Mouse (Mus musculus) urinary bladder, postnatal 14 days (tissue): ENCODE results near the gene Coro1a.
A peak's percentile ranks its signal among the peaks of the same experiment; 100 is the strongest.
"Not testable (repeated sequence)": the region's sequence is repeated elsewhere in the genome, so short reads cannot be mapped to it uniquely, and the experiment has no call there.

Experiments used
- DNase-seq: peaks from one replicate; pipeline ENCODE4 v3.0.0; 2021; ENCODE audit warnings: low spot score

Gene Coro1a

DNA sequence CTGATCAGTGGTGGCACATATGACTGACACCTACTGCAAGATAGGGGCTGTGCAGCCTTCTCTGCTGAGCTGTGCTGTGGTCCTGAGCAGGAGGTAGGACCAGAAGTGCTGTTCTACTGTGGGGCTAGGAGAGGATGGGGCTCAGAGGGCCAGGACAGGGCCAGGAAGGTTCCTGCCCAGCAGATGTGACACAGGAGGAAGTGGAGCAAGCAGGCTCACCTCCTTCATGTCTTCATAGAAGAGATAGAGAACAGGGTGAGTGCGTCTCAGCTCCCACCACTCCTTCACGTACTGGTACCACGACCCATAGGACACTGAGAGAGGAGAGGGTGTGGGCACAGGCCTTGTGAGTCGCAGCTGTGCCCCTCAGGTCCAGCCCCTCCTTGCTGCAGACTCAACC lies 19.4 kb downstream of the Coro1a start:
- not testable (repeated sequence) for DNase-seq

GRCm38 (mm10) chr7:126681221-126681620 lies 26.4 kb downstream of the Coro1a start:
- DNase-seq: no peak

- DNase-seq: no peak
These were observed 27.9 kb downstream of the Coro1a start for GRCm38 (mm10) chr7:126679683-126680082.

DNA sequence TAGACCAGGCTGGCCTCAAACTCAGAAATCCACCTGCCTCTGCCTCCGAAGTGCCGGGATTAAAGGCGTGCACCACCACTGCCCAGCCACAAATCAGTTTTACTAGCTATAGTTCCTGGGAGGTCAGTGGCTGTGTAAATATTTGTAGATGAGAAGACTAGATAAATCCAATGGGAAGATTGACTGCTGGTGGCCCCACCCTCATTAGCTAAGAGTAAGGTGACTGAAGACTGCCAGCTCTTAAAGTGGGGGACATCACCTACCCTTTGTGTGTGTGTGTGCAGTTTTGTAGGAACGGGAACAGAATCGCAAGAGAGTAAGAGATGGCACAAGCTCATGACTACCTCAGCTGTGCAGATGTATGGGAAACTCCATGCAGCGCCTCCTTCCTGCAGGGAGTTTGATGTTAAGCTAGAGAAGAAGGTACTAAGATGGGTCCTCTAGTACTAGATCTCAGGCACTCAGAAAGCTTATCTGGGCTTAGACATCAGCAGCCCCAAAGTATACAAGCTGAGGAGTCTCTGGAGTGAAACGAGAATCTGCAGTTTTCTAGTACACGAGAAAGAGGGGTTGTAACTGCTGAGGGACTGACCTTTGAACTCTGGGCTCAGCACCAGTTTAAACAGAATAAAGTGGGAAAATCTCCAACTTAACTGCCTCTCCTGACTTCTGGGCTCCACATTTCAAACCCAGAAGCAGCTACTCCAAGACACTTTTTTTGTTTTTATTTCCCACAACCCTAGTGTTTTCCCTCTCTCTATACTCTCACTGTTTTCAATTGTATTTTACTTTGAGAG lies 28.8 kb downstream of the Coro1a start:
- DNase-seq: no peak

DNA sequence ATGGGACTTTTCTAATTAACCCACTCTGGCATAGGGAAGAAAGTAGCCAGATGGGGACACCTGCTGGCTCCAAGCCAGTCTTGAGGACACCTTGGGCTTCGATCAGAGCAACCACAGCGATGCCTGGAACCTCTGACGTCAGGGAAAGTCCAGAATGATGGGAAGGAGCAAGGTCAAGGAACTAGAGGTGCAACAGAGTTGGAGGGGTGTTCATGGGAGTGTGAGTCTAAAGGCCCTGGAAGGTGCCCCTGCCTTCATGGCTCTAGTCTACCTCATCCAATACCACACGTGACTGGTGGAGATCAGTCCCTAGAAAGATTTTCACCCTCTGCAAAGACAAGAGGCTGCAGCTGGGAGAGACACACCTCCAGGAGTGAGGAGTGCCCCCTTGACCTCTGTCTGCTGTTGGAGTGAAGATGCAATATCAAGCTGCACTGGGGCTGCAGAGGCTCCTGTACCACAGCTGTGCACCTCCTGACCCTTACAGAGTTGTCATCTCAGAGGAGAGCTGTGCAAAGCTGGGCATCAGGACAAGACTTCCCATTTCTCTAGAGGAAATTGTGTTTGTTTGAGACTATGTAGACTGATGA lies 30.9 kb downstream of the Coro1a start:
- DNase-seq: no peak

DNA sequence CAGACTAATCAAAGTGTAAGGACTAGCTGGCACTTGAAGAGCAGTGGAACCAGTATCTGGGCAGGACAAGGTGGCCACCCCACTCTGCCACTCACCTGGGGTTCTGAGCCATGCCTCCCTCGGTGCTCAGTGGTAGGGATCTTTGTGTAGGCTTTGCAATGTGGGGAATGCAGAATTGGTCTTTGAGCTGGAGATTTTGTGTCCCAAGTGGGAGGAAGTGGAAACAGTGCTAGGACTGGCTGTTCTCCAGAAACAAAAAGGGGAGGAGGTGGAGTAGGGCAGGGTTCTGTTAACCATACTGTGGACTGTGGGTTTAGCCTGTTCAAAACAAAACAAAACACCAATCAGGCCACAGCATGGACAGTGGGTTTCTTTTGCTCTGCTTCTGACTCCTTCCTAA lies 31.4 kb downstream of the Coro1a start, which contains the start of gene Sult1a1:
TSS of gene Sult1a1 (minus strand) at position 226 of the 400 bp plus-strand sequence.
- DNase-seq: peak; percentile 57

GRCm38 (mm10) chr7:126675104-126675503 lies 32.5 kb downstream of the Coro1a start:
- DNase-seq: no peak

- DNase-seq: no peak
These were observed 35.5 kb downstream of the Coro1a start for GRCm38 (mm10) chr7:126672111-126672510.

DNA sequence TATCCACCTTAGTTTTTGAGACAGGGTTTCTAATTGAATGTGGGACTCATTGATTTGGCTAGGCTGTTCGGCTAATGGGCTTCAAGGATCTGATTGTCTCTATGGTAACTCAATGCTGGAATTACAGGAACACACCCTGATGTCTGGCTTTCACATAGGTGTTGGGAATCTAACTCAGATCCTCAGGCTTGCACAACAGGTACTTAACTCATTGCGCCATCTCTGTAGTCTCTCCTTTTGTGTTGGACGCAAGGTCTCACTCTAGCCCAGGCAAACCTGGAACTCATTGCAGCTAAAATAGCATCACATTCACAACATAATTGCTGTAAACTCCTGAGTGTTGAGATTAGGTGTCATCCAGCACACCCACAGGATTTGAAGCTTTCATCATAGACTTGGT lies 37.4 kb downstream of the Coro1a start:
- no peak for DNase-seq

DNA sequence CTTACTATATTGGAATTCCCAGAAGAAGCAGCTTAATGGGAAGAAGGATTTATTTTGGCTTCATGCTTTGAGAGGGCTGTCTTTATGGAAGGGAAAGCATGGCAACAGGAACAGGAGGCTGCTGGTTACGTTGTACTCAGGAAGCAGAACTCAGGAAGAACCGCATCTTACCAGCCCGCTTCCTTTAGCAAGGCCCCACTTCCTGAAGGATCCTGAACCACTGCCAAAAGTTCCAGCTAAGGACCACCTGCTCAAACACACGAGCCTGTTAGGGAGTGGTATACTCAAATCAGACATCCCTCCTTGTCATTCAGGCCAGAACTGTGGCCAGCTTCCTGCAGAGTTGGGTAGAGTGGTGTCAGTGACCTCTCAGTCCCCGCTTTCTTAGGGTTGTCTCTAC lies 39.1 kb downstream of the Coro1a start:
- no peak for DNase-seq

DNA sequence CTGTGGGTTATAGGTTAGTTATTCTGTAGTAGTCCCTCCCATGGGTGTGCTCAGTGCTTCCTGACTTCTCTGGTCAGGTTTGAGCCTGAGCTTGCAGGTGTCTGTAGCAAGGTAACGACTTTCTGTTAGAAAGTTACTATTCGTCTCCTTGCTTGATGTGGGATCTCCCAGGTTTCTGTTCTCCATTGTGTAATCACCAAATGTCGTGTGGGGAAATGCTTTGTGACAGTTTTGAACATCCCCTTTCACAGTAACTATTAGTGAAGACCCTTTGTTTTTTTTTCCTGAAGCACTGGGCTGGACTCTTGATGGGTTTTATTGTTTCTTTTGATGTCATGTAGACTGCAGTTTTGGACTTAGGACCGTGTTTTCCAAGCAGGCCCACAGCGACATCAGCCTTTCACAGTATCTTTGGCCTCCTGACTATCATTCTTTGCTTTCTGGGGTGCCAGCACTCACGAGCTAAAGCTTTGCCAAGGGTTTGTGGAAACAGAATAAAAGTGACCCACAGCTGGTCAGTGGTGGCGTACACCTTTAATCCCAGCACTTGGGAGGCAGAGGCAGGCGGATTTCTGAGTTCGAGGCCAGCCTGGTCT lies 40.0 kb downstream of the Coro1a start:
- no peak for DNase-seq

- peak; percentile 24 for DNase-seq
These were observed 42.3 kb downstream of the Coro1a start for GRCm38 (mm10) chr7:126665269-126665668.

- DNase-seq: no peak
These were observed 43.9 kb downstream of the Coro1a start for GRCm38 (mm10) chr7:126663646-126664045.

- DNase-seq: no peak
These were observed 47.8 kb downstream of the Coro1a start for GRCm38 (mm10) chr7:126659771-126660170.

GRCm38 (mm10) chr7:126657522-126657921 lies 50.1 kb downstream of the Coro1a start:
- DNase-seq: no peak

DNA sequence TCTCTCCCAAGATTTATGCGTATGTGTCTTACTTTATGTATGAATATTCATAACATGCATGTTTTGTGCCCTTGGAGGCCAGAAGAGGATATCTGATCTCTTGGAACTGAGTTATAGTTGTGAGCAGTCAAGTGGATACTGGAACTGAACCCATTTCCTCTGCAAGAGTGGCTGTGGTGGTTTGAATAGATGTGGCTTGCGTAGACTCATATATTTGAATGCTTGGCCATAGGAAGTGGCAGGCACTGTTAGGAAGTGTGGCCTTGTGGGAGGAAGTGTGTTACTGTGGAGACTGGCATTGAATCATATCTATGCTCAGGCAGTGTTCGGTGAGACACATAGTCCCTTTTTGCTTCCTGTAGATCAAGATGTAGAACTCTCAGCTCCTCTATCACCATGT lies 51.9 kb downstream of the Coro1a start:
- no peak for DNase-seq

GRCm38 (mm10) chr7:126653991-126654390 lies 53.6 kb downstream of the Coro1a start:
- DNase-seq: no peak

DNA sequence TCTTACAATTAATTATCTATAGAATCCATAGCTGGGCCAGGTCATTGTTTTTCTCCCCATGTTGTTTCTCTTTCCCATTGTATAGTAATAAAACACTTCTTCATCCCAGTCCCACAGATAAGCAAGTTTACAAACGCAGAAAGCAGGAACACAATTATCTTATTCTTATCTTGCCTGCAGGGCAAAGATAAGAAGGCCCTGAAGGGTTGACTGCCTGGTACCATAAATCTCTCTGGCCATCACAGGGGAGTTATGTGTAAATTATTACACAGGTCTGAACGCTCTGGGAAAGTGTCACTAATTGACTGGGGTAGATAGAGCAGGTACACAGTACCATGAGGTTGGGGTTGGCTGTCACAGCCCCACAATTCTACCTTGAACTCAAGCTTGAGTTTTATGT lies 56.7 kb downstream of the Coro1a start:
- DNase-seq: no peak
